Mouse (Mus musculus): ENCODE measurements around the gene Safb2. TPM values are rescaled to one million over a fixed set of nuclear protein-coding genes. Genes with fewer than 3 reads are reported as not detected.
"Not testable (repeated sequence)": the region's sequence is repeated elsewhere in the genome, so short reads cannot be mapped to it uniquely, and the experiment has no call there.

Gene Safb2
- polyA plus RNA-seq, 1 experiment from 2014 or later = 76.5 TPM

- ATAC-seq (ENCODE audit: low FRiP score) = no peak
- Histone ChIP-seq H3K36me3 (peaks cover 53% of the 10 kb centered on the region), H3K4me3 (replicated peaks) (no peak overlapping the region), H3K27ac (replicated peaks) (no peak overlapping the region), H3K9ac (replicated peaks) (0 out of 2 replicates have a peak overlapping the region, but pooled peaks have one; percentile 5), H3K27me3 (replicated peaks) (no peaks in the 10 kb centered on the region), H3K9me3 (replicated peaks) (no peaks in the 10 kb centered on the region), H3K4me2 (no peak overlapping the region), H3K4me1 (peaks cover 40% of the 10 kb centered on the region)
- 90% methylated on average over 4 of the region's 4 CpGs for WGBS
Observed at GRCm38 (mm10) chr17:56615792-56616191, 31.4 kb upstream of the Safb2 start.

- H3K4me3 ChIP-seq (replicated peaks) = peak overlapping the region; percentile 66; the same call in 1 of the 2 replicates
- no peak for ATAC-seq (ENCODE audit: low FRiP score)
- peaks cover 49% of the 10 kb centered on the region for H3K36me3 ChIP-seq
- H3K4me2 ChIP-seq = peak overlapping the region; percentile 68
- H3K27me3 ChIP-seq (replicated peaks) = no peaks in the 10 kb centered on the region
- WGBS = 92% methylated on average over 11 of the region's 11 CpGs
- peaks cover 45% of the 10 kb centered on the region for H3K4me1 ChIP-seq
- no peak overlapping the region for H3K27ac ChIP-seq (replicated peaks)
- no peaks in the 10 kb centered on the region for H3K9me3 ChIP-seq (replicated peaks)
- peak overlapping the region; percentile 5; the same call in 1 of the 2 replicates for H3K9ac ChIP-seq (replicated peaks)
Observed at GRCm38 (mm10) chr17:56615136-56615784, 30.9 kb upstream of the Safb2 start.

GRCm38 (mm10) chr17:56614391-56615135 is 30.2 kb upstream of the Safb2 start:
- Histone ChIP-seq H3K27ac (replicated peaks) (0 out of 2 replicates have a peak overlapping the region, but pooled peaks have one; percentile 93), H3K27me3 (replicated peaks) (no peaks in the 10 kb centered on the region), H3K9me3 (replicated peaks) (no peaks in the 10 kb centered on the region), H3K9ac (replicated peaks) (peak overlapping the region; percentile 70), H3K4me1 (peaks cover 48% of the 10 kb centered on the region), H3K36me3 (peaks cover 42% of the 10 kb centered on the region), H3K4me2 (peak overlapping the region; percentile 68), H3K4me3 (replicated peaks) (peak overlapping the region; percentile 66)
- WGBS = 29% methylated on average over 14 of the region's 14 CpGs
- no peak for ATAC-seq (ENCODE audit: low FRiP score)

- WGBS = 0% methylated on average over 26 of the region's 26 CpGs
- H3K4me2 ChIP-seq = peak overlapping the region; percentile 68
- peak overlapping the region; percentile 70 for H3K9ac ChIP-seq (replicated peaks)
- H3K27me3 ChIP-seq (replicated peaks); ATAC-seq (ENCODE audit: low FRiP score); H3K9me3 ChIP-seq (replicated peaks): not testable (repeated sequence)
- H3K36me3 ChIP-seq = peaks cover 35% of the 10 kb centered on the region
- peak overlapping the region; percentile 66 for H3K4me3 ChIP-seq (replicated peaks)
- peak overlapping the region; percentile 93 for H3K27ac ChIP-seq (replicated peaks)
- peaks cover 52% of the 10 kb centered on the region for H3K4me1 ChIP-seq
Observed at GRCm38 (mm10) chr17:56613893-56614292, 29.5 kb upstream of the Safb2 start.

GRCm38 (mm10) chr17:56613236-56613844 is 29.0 kb upstream of the Safb2 start, which contains the start of gene Rpl36:
Gene Rpl36 (plus strand): TSS chr17:56613416.
- under 1% methylated on average over 50 of the region's 52 CpGs for WGBS
- H3K36me3 ChIP-seq = peaks cover 29% of the 10 kb centered on the region
- H3K27me3 ChIP-seq (replicated peaks) = no peaks in the 10 kb centered on the region
- H3K9me3 ChIP-seq (replicated peaks) = no peaks in the 10 kb centered on the region
- peak within 1 kb of the TSS; percentile 66 for H3K4me3 ChIP-seq (replicated peaks)
- H3K27ac ChIP-seq (replicated peaks) = peak within 1 kb of the TSS; percentile 93
- peak; percentile 61 for ATAC-seq (ENCODE audit: low FRiP score)
- peaks cover 58% of the 10 kb centered on the region for H3K4me1 ChIP-seq
- H3K4me2 ChIP-seq = peak within 1 kb of the TSS; percentile 68
- peak within 1 kb of the TSS; percentile 70 for H3K9ac ChIP-seq (replicated peaks)

- H3K4me2 ChIP-seq; H3K4me3 ChIP-seq (replicated peaks); H3K27me3 ChIP-seq (replicated peaks); ATAC-seq (ENCODE audit: low FRiP score); H3K9ac ChIP-seq (replicated peaks); H3K9me3 ChIP-seq (replicated peaks); H3K27ac ChIP-seq (replicated peaks): not testable (repeated sequence)
- WGBS = 80% methylated on average over 10 of the region's 10 CpGs
- Histone ChIP-seq H3K36me3 (peaks cover 24% of the 10 kb centered on the region), H3K4me1 (peaks cover 66% of the 10 kb centered on the region)
Observed at GRCm38 (mm10) chr17:56612565-56612939, 28.2 kb upstream of the Safb2 start.

GRCm38 (mm10) chr17:56611861-56612564 is 27.6 kb upstream of the Safb2 start:
- ATAC-seq (ENCODE audit: low FRiP score) = no peak
- Histone ChIP-seq H3K27ac (replicated peaks) (no peak overlapping the region), H3K4me2 (no peak overlapping the region), H3K9me3 (replicated peaks) (no peaks in the 10 kb centered on the region), H3K36me3 (peaks cover 25% of the 10 kb centered on the region), H3K4me3 (replicated peaks) (no peak overlapping the region), H3K4me1 (peaks cover 68% of the 10 kb centered on the region), H3K27me3 (replicated peaks) (no peaks in the 10 kb centered on the region), H3K9ac (replicated peaks) (no peak overlapping the region)
- WGBS = 13% methylated on average over 14 of the region's 14 CpGs

- ATAC-seq (ENCODE audit: low FRiP score) = no peak
- Histone ChIP-seq H3K36me3 (peaks cover 25% of the 10 kb centered on the region), H3K27me3 (replicated peaks) (no peaks in the 10 kb centered on the region), H3K27ac (replicated peaks) (no peak overlapping the region), H3K4me3 (replicated peaks) (no peak overlapping the region), H3K9me3 (replicated peaks) (no peaks in the 10 kb centered on the region), H3K4me1 (peaks cover 66% of the 10 kb centered on the region), H3K9ac (replicated peaks) (no peak overlapping the region), H3K4me2 (no peak overlapping the region)
- whole genome bisulfite sequencing = 71% methylated on average over 2 of the region's 2 CpGs
Observed at GRCm38 (mm10) chr17:56611323-56611722, 26.9 kb upstream of the Safb2 start.

GRCm38 (mm10) chr17:56609452-56610171 is 25.2 kb upstream of the Safb2 start, which contains the start of gene 2410015M20Rik:
Gene 2410015M20Rik (minus strand): TSS chr17:56609771.
- peaks cover 49% of the 10 kb centered on the region for H3K4me1 ChIP-seq
- under 1% methylated on average over 44 of the region's 44 CpGs for WGBS
- peak within 1 kb of the TSS; percentile 51 for H3K4me3 ChIP-seq (replicated peaks)
- H3K27me3 ChIP-seq (replicated peaks) = no peaks in the 10 kb centered on the region
- peak within 1 kb of the TSS; percentile 71 for H3K9ac ChIP-seq (replicated peaks)
- peak within 1 kb of the TSS; percentile 77 for H3K27ac ChIP-seq (replicated peaks)
- H3K36me3 ChIP-seq = peaks cover 31% of the 10 kb centered on the region
- peak within 1 kb of the TSS; percentile 75 for H3K4me2 ChIP-seq
- no peaks in the 10 kb centered on the region for H3K9me3 ChIP-seq (replicated peaks)
- ATAC-seq (ENCODE audit: low FRiP score) = peak; percentile 86

- Histone ChIP-seq H3K27ac (replicated peaks) (peak overlapping the region; percentile 77), H3K27me3 (replicated peaks) (no peaks in the 10 kb centered on the region), H3K9me3 (replicated peaks) (no peaks in the 10 kb centered on the region), H3K4me1 (peaks cover 42% of the 10 kb centered on the region), H3K9ac (replicated peaks) (peak overlapping the region; percentile 71), H3K4me2 (peak overlapping the region; percentile 75), H3K4me3 (replicated peaks) (peak overlapping the region; percentile 51), H3K36me3 (peaks cover 41% of the 10 kb centered on the region)
- no peak for ATAC-seq (ENCODE audit: low FRiP score)
- WGBS = 69% methylated on average over 5 of the region's 5 CpGs
Observed at GRCm38 (mm10) chr17:56608699-56609098, 24.3 kb upstream of the Safb2 start.
